Mouse (Mus musculus): ENCODE measurements around the gene Elmo3.

Elmo3 gene

DNA sequence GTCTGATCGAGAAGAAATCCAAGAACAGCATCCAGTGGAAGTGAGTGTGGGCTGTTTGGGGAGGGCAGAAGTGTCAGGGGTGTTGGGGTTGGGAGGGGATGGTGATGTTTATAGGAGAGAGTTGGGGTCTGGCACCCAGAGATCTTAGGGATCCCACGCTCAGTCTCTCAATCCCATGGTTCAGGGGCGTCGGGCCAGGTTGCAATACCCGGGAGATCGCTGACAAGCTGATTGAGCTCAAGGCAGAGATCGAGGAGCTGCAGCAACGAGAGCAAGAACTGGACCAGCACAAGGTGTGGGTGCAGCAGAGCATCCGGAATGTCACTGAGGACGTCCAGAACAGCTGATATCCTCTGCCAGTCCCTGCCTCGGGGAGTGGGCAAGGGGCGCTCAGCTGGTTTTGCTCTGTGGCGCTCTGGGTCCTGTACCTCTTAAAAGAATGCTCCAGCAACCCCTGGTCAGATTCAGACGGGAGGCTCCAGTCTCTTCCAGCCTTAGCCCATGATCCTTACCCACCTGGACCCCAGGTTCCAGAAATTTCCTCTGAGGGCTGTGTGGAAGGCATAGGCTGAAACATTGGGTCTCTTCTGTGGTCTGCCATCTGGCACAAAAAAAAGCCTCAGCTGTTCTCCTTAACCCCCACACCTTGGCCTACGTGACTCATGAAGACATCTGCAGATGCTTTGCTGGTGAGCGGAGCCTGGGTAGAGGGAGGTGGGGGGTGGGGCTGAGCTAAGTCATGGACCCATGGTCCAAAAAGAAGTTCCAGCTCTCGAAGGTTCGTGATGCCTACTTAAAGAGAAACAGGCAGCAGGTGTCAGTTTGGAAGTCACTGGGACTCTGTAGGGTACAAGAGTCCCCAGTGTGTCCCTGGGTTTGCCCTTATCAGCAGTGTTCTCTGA lies 6.8 kb upstream of the Elmo3 start:
- no peak for DNase-seq (ENCODE audit: low read depth, low spot score)

DNA sequence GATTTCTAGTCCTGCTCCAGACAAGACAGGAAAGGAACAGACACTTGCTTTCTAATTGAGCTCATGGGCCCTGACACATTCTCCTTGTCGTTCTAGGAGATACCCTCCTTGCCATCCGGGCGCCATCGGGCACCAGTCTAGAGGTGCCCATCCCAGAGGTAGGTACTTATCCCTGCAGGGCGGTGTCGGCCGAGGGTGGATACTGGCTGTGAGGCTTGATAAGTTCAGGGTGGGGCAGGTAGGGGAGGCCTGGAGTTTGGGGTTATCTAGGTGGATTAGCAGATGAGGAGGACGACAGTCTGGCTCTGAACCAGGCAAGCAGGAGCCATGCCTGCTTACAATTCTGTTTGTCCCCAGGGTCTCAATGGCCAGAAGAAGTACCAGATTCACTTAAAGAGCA lies 5.4 kb upstream of the Elmo3 start:
- DNase-seq (ENCODE audit: low read depth, low spot score), result no peak

GRCm38 (mm10) chr8:105303396-105303795 lies 2.0 kb upstream of the Elmo3 start:
- DNase-seq (ENCODE audit: low read depth, low spot score), result no peak

DNA sequence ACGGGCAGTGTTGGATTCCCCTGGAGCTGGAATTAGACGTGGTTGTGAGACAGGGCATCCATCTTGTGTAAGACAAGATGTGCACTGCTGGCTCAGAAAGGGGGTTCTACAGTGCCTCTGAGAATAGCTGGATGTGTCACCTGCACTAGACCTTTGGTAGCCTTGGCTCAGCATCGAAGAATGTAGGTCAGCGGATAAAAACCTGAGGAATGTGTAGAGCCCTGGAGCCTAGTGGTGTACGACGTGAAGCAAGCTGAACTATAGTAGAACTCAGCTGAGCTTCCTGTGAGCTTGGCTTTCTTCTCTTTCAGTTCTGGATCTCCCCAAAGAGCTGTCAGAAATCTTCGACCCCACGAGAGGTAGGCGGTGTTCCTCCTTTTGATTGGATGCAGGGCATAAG lies 1.5 kb upstream of the Elmo3 start:
- no peak for DNase-seq (ENCODE audit: low read depth, low spot score)

DNA sequence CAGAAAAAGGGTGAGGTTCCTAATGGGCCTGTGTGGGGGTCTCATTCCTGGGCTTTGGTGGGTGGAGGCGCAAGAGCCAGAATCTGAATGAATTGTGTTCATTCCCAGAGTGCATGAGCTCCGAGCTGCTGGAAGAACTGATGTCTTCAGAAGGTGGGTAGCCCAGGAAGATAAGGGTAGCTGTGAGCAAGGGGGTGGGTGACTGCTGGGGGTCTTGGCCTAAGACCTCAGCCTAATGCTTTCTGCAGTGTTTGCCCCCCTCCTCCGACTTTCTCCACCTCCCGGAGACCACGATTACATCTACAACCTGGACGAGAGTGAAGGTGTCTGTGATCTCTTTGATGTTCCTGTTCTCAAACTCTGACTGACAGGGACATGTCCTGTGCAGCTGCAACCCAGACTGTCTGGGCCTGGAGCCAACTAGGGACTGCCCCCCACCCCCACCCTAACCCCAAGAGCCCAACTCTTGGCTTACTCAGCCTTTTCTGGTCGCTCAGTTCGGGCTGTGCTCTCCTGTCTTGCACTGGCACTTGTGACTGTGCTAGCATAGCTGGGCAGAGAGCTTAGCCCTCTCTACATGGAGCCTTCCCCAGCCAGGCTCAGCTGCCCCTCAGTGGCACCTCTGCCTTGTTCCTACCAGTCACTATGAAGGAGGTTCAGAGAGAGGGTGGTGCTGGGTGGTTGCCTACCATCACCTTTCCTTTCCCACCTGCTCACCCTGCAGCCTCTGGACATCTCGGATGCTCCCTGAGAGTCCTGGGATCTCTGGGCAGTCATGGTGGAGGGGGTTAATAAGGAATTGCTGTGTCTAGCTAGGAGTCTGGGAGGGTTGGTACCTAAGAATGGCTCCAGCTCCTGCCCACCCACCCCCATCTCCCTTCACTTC lies 833 bp upstream of the Elmo3 start:
- DNase-seq (ENCODE audit: low read depth, low spot score), result no peak

- DNase-seq (ENCODE audit: low read depth, low spot score), result no peak
Observed at GRCm38 (mm10) chr8:105306146-105306691, 818 bp downstream of the Elmo3 start.

DNA sequence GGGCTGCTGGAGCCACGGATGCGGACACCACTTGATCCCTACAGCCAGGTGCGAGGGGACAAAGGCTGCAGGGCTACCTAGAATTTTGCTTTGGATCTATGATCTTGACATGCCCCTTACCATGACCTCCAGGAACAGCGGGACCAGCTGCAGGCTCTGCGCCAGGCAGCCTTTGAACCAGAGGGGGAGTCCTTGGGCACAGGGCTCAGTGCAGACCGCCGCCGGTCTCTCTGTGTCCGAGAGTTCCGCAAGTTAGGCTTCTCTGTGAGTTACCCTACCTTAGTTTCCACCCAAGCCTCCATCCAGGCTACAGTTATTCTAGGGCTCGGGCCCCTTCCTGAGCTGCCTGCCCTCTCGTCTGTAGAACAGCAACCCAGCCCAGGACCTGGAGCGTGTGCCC lies 2.3 kb downstream of the Elmo3 start:
- DNase-seq (ENCODE audit: low read depth, low spot score), result no peak

DNA sequence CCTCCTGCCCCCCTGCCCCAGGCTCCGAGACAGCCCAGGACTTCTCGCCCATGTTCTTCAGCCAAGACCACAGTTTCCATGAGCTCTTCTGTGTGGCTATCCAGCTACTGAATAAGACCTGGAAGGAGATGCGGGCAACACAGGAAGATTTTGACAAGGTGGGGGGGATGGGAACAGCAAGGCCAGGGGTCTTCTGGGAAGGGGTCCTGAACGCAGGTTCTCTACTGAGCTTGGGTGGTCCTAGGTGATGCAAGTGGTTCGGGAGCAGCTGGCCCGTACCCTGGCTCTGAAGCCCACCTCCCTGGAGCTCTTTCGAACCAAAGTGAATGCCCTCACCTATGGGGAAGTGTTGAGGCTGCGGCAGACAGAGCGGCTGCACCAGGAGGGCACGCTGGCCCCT lies 3.0 kb downstream of the Elmo3 start:
- no peak for DNase-seq (ENCODE audit: low read depth, low spot score)

DNA sequence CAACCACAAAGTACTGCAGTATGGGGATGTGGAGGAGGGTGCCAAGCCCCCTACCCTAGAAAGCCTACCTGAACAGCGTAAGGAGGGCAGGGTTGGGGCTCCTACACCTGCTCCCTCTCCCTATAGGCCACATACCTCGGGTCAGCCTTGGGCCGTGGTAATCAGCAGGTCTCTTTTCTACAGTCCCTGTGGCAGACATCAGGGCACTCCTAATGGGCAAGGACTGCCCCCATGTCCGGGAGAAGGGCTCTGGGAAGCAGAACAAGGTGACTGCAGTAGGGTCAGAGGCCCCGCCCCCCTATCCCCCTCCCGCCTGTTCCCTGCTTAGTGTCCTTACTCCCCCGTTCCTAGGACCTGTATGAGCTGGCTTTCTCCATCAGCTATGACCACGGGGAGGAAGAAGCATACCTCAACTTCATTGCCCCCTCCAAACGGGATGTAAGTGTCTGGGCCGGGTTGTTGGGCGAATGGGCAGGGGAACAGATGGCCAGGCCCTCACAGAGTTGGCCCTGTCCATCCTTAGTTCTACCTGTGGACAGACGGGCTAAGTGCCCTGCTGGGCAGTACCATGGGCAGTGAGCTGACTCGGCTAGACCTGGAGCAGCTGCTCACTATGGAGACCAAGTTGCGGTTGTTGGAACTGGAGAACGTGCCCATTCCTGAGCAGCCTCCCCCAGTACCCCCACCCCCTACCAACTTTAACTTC lies 3.9 kb downstream of the Elmo3 start:
- DNase-seq (ENCODE audit: low read depth, low spot score), result no peak

- no peak for DNase-seq (ENCODE audit: low read depth, low spot score)
Observed at GRCm38 (mm10) chr8:105310118-105310517, 4.7 kb downstream of the Elmo3 start.

DNA sequence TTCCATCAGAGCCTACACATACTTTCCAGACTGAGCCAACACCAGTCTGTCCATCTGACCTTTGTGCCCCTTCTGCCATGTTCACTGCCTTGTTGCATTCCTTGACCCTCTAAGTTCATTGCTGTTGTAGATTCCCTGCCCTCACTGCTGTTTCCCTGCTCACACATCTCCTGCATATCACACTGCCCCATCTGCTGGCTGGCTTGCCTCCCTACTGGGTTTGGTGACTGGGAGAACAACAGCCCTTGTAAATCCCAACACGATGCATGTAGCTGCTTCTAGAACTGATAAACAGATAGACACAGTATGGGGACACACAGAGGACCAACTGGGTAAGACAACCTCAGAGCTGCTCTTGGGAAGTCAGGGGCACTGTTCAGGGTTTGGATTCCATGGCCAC lies 6.3 kb downstream of the Elmo3 start:
- no peak for DNase-seq (ENCODE audit: low read depth, low spot score)

- DNase-seq (ENCODE audit: low read depth, low spot score), result no peak
Observed at GRCm38 (mm10) chr8:105312891-105313481, 7.6 kb downstream of the Elmo3 start.

DNA sequence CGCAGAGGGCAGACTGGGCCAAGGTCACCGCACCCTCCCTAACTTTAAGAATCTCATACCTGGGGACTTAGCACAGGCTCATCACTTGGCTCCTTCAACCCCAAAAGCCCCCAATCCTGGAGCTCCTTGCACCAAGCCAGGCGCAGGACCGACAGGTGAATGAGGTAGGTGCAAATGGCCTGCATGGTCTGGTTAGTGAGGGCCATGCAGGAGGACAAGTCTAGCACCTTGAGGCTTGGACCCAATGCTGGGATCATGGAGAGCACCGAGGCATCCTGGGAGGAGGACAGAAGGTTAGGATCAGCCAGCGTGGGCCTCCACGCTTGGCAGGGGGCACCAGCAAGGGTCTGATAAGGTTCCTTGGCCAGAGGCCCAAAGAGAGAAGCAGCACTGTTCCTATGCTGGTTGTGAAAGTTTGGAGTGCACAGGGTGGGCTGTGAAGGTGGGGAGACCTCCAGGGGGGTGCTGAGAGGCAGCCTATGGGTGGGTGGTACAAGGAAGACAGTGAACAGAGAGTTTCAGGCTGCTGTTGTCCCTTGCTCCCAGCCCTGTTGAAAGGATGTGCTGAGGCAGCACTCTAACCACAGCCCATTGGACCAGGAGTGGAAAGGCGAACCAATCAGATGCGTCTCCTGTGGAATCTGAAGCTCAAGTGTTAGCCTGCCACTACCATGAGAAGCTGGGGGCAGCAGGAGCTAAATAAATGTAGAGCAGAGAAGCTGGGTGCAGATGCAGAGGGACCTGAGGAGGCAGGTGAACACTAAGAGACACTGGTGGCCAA lies 8.4 kb downstream of the Elmo3 start:
- no peak for DNase-seq (ENCODE audit: low read depth, low spot score)

DNA sequence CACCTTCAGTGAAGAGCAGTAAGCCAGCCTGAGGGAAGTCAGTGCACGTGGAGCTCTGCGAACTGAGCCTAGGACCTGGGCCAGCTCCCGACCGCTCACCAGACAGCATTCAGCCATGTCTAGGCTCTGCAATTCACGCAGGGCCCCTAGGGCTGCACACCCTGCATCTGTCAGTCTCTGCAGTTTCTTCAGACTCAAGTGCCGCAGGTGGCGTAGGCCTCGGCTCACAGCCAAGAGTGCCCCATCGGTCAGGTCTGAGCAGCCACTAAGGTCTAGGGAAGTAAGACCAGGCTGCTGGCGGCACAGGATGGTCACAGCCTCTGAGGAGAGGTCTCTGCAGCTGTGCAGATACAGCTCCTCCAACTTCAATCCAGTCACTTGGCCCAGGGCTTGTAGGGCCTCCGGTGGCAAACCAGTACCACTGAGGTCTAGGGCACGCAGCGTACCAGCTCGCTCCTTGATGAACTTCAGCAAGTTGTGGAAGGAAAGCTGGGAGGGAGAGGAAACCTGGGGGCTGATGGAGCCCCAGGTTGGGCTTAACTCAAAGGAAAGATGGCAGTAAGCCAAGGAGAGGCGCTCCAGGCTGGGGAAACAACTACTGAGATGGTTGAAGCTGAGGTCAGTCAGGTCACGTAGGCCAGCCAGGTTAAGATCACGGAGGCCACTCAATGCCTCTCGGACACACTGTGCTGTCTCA lies 9.8 kb downstream of the Elmo3 start:
- no peak for DNase-seq (ENCODE audit: low read depth, low spot score)

- DNase-seq (ENCODE audit: low read depth, low spot score), result no peak
Observed at GRCm38 (mm10) chr8:105317941-105318340, 12.5 kb downstream of the Elmo3 start.

GRCm38 (mm10) chr8:105318662-105319190 lies 13.3 kb downstream of the Elmo3 start:
- no peak for DNase-seq (ENCODE audit: low read depth, low spot score)

GRCm38 (mm10) chr8:105323183-105323582 lies 17.8 kb downstream of the Elmo3 start:
- DNase-seq (ENCODE audit: low read depth, low spot score), result no peak

DNA sequence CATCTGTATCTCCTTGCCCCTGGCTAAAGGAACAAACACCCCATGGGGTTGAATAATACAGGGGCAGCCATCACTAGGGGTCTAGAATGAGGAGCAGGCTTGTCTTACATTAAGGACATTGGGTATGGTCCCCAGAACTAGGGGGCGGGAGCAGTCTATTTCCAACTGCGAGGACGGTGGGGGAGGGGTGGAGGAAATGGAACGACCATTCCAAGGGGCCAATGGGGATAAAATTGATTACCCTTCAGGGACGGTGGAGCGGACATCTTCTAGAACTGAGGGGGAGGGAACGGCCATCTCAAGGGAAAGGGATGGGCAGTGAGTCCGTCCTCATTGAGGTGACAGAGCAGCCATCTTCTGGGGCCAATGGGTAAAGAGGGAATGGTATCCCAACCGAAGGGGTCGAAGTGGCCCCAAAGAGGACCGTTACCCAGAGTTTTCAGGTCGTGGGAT lies 20.3 kb downstream of the Elmo3 start:
- DNase-seq (ENCODE audit: low read depth, low spot score), result no peak

GRCm38 (mm10) chr8:105326141-105326672 lies 20.8 kb downstream of the Elmo3 start, which contains the start of the genes Lrrc29 and Tmem208:
TSS of gene Lrrc29 (minus strand) at chr8:105326278.
TSS of gene Tmem208 (plus strand) at chr8:105326354.
- peak; percentile 86 for DNase-seq (ENCODE audit: low read depth, low spot score)
